Mouse (Mus musculus): ENCODE data around the gene Tgm6. TPM values are rescaled to one million over a fixed set of nuclear protein-coding genes. Genes with fewer than 3 reads are reported as not detected.

The Tgm6 gene
- polyA plus RNA-seq, 1 experiment from 2014 or later, result not detected

DNA sequence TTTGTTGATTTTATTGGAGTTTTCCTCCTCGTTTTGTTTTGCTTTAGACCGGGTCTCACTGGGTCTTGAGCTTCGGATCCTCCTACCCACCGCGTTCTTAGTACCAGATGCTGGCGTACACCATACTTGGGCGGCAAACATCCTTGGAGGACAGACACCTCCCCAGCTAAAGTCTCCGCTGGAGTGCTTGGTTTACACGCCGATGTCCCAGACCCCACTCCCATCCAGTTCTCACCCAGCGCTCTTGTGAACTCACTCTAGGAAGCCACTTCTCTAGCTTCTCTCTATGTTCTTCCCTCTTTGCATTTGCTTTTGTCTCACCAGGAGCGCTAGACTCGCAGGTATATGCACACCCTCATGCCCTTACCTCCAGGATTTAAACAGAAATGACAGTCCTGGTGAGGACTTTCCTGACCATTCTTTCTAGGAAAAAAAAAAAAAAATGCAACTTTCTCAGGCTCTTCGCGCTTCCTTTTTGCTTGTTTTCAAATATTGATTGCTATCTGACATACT, 67.3 kb downstream of the Tgm6 start:
- Histone ChIP-seq H3K27ac (peak overlapping the region; percentile 98), H3K9me3 (no peaks in the 10 kb centered on the region), H3K27me3 (no peaks in the 10 kb centered on the region), H3K36me3 (peaks cover 22% of the 10 kb centered on the region), H3K4me3 (peak overlapping the region; percentile 97), H3K4me1 (peaks cover 16% of the 10 kb centered on the region), H3K9ac (peak overlapping the region; percentile 99), H3K4me2 (replicated peaks) (peak overlapping the region; percentile 66)
- ATAC-seq (ENCODE audit: insufficient number of reproducible peaks, insufficient read depth, low FRiP score, low TSS enrichment), result peak; percentile 76
- 1% methylated on average over 15 of the region's 15 CpGs for WGBS

DNA sequence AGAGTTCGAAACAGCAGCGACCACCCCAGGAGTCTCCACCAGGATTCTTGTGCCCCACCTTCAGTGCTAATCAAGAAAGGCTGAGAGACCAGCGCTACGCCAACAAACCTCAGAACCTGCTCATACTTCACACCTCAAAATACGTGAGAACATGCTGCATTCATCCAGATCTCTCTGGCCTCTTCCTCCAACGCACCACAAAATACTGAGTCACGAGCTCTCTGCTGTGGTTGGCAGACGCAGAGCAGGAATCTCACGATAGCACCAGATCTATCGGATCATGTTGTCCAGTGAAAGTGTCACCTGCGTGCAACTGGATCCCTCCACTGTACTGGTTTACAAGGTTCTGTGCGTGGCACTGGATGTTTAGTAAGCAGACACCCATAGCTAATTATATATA, 76.2 kb downstream of the Tgm6 start:
- H3K27ac ChIP-seq, result no peak overlapping the region
- no peak overlapping the region for H3K4me2 ChIP-seq (replicated peaks)
- H3K27me3 ChIP-seq, result no peaks in the 10 kb centered on the region
- H3K36me3 ChIP-seq, result no peaks in the 10 kb centered on the region
- no peak overlapping the region for H3K4me3 ChIP-seq
- no peaks in the 10 kb centered on the region for H3K4me1 ChIP-seq
- 86% methylated on average over 12 of the region's 12 CpGs for WGBS
- no peak overlapping the region for H3K9ac ChIP-seq
- peaks cover 4% of the 10 kb centered on the region; the same call in 1 of the 2 replicates for H3K9me3 ChIP-seq
- no peak for ATAC-seq (ENCODE audit: insufficient number of reproducible peaks, insufficient read depth, low FRiP score, low TSS enrichment)

DNA sequence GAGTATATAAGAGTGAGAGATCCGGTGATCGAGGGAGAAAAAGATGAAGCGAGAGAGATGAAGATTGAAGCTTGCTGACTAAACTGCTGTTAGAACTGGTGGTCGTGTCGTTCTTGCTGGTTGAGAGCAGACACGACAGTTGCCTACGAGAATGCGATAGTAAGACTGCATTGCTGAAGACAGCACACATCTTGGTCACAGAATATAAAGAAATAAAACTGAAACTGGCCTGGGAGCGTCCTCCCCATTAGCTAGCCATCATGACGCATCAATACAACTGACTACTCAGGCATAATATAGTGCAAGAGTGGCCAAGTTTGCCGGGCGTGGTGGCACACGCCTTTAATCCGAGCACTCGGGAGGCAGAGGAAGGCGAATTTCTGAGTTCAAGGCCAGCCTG, 82.7 kb downstream of the Tgm6 start, which contains the start of gene Tmc2:
Tmc2 (plus strand) TSS at position 301 of the 400 bp plus-strand sequence.
- Histone ChIP-seq H3K36me3 (no peaks in the 10 kb centered on the region), H3K4me2 (replicated peaks) (no peak within 1 kb of the TSS), H3K4me1 (no peaks in the 10 kb centered on the region), H3K27me3 (no peaks in the 10 kb centered on the region), H3K9me3 (peaks cover 4% of the 10 kb centered on the region; the same call in 1 of the 2 replicates), H3K27ac (no peak within 1 kb of the TSS), H3K4me3 (no peak within 1 kb of the TSS), H3K9ac (no peak within 1 kb of the TSS)
- ATAC-seq (ENCODE audit: insufficient number of reproducible peaks, insufficient read depth, low FRiP score, low TSS enrichment), result no peak
- WGBS, result 91% methylated on average over 16 of the region's 16 CpGs

DNA sequence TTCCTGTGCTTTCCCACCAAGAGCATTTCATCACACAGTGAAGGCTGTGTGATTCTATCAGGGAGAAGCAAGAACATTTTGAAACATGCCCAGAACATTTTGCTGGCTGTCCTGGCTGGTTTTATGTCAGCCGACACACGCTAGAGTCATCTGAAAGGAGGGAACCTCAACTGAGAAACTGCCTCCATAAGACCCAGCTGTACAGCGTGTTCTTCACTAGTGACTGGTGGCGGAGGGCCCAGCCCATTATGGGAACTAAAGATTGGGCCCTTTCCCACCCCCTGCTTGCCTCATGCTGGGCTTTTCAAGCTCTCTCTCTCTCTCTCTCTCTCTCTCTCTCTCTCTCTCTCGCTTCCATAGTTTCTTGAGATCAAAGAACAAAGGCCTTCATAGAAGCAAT, 88.7 kb downstream of the Tgm6 start:
- no peak for ATAC-seq (ENCODE audit: insufficient number of reproducible peaks, insufficient read depth, low FRiP score, low TSS enrichment)
- Histone ChIP-seq H3K4me2 (replicated peaks) (no peak overlapping the region), H3K9ac (no peak overlapping the region), H3K27me3 (no peaks in the 10 kb centered on the region), H3K36me3 (no peaks in the 10 kb centered on the region), H3K9me3 (0 out of 2 replicates have a peak, but pooled peaks cover 3% of the 10 kb centered on the region), H3K4me3 (no peak overlapping the region), H3K4me1 (0 out of 2 replicates have a peak, but pooled peaks cover 3% of the 10 kb centered on the region), H3K27ac (no peak overlapping the region)
- WGBS, result 75% methylated on average over 5 of the region's 5 CpGs

Other genes with a start within 250 kb of the Tgm6 start
- gene Tgm3, start 100.1 kb upstream of the Tgm6 start, polyA plus RNA-seq (2016; fragmentation: Nextera tagmentation; extraction: Ambion mirVana), result not detected in 2 replicates
- 620 and 646 TPM in 2 replicates for gene Snrpb, start 67.0 kb downstream of the Tgm6 start, polyA plus RNA-seq (2016; fragmentation: Nextera tagmentation; extraction: Ambion mirVana)
- not detected in 2 replicates for gene Tmc2, start 82.8 kb downstream of the Tgm6 start, polyA plus RNA-seq (2016; fragmentation: Nextera tagmentation; extraction: Ambion mirVana)
- 367 and 368 TPM in 2 replicates for gene Nop56, start 162.0 kb downstream of the Tgm6 start, polyA plus RNA-seq (2016; fragmentation: Nextera tagmentation; extraction: Ambion mirVana)
- 137 and 145 TPM in 2 replicates for gene Idh3b, start 172.1 kb downstream of the Tgm6 start, polyA plus RNA-seq (2016; fragmentation: Nextera tagmentation; extraction: Ambion mirVana)
- 4.4 and 4.6 TPM in 2 replicates for gene Ebf4, start 182.8 kb downstream of the Tgm6 start, polyA plus RNA-seq (2016; fragmentation: Nextera tagmentation; extraction: Ambion mirVana)